Mouse (Mus musculus) forebrain, embryonic 10.5 days (tissue): ENCODE data around the gene Preb. TPM values are rescaled to one million over a fixed set of nuclear protein-coding genes. Genes with fewer than 3 reads are reported as not detected.

ENCODE experiments used
- DNase-seq: peaks from one replicate; pipeline ENCODE4 v3.0.0-alpha.2; 2017; ENCODE audit warnings: low spot score; ENCODE audit errors: extremely low spot score
- H3K27ac ChIP-seq: fragments of 300-500 bp; sonication (generic); 2 replicates; pipeline ENCODE4 v1.5.1; 2016; ENCODE audit warnings: mild to moderate bottlenecking
- H3K27me3 ChIP-seq: fragments of 300-500 bp; sonication (generic); 2 replicates; pipeline ENCODE4 v1.6.1; 2016; ENCODE audit warnings: mild to moderate bottlenecking; ENCODE audit not compliant: poor library complexity, severe bottlenecking
- H3K36me3 ChIP-seq: fragments of 300-500 bp; sonication (generic); replicated peaks from 2 replicates; pipeline ENCODE4 v1.6.1; 2016; ENCODE audit warnings: mild to moderate bottlenecking, moderate library complexity
- H3K4me1 ChIP-seq: fragments of 300-500 bp; sonication (generic); 2 replicates; pipeline ENCODE4 v1.6.1; 2016
- H3K4me3 ChIP-seq: fragments of 300-500 bp; sonication (generic); 2 replicates; pipeline ENCODE4 v1.5.1; 2016; ENCODE audit warnings: mild to moderate bottlenecking, moderate library complexity
- H3K9me3 ChIP-seq: fragments of 300-500 bp; sonication (generic); 2 replicates; pipeline ENCODE4 v1.6.1; 2016; ENCODE audit warnings: mild to moderate bottlenecking, moderate library complexity
- WGBS: fragments of 180-500 bp; shearing (Covaris S2); methylation state at CpG from one replicate; pipeline ENCODE4 v1.1.7; 2016; 5-methylcytosine and 5-hydroxymethylcytosine counted together
- polyA plus RNA-seq: library from polyadenylated mRNA; unstranded; fragments of >200 nt; fragmentation: Nextera tagmentation; extraction: Ambion mirVana; gene quantifications from 2 replicates; pipeline ENCODE4 v1.2.1, GENCODE M21; 2016

The Preb gene
- polyA plus RNA-seq, 1 experiment from 2014 or later = 142 TPM

DNA sequence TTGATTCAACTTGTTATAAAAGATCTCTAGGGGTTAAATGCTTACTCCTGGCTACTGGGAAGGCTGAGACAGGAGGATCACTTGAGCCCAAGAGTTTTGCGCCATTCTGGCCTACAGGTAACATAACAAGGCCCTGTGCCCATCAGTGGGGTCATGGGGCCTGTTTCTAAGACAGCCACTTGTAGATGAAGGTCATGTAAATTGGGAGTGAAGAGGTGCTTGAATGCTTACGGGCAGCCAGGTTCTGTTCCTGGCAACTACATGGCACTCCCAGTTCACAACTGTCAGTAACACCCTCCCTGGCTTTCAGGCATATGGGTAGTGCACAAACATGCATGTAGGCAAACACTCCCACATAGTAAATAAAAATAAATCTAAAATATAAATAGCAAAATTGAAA, 9.2 kb downstream of the Preb start:
- DNase-seq = no peak
- Histone ChIP-seq H3K4me1 (peaks cover 27% of the 10 kb centered on the region), H3K36me3 (peaks cover 45% of the 10 kb centered on the region), H3K27me3 (peaks cover 27% of the 10 kb centered on the region), H3K27ac (no peak overlapping the region), H3K4me3 (peak overlapping the region; percentile 70; the same call in 1 of the 2 replicates), H3K9me3 (no peaks in the 10 kb centered on the region)
- 96% methylated on average over 2 of the region's 2 CpGs for WGBS

GRCm38 (mm10) chr5:30950451-30950850, 9.7 kb downstream of the Preb start:
- no peaks in the 10 kb centered on the region for H3K9me3 ChIP-seq
- peaks cover 31% of the 10 kb centered on the region for H3K27me3 ChIP-seq
- H3K4me1 ChIP-seq = peaks cover 32% of the 10 kb centered on the region
- 77% methylated on average over 4 of the region's 4 CpGs for WGBS
- no peak for DNase-seq
- H3K27ac ChIP-seq = peak overlapping the region; percentile 84; the same call in 1 of the 2 replicates
- H3K4me3 ChIP-seq = peak overlapping the region; percentile 70
- H3K36me3 ChIP-seq = peaks cover 40% of the 10 kb centered on the region

GRCm38 (mm10) chr5:30949654-30950326, 10.4 kb downstream of the Preb start:
- Histone ChIP-seq H3K4me3 (peak overlapping the region; percentile 70), H3K27ac (peak overlapping the region; percentile 84), H3K36me3 (peaks cover 34% of the 10 kb centered on the region), H3K4me1 (peaks cover 39% of the 10 kb centered on the region), H3K27me3 (peaks cover 38% of the 10 kb centered on the region), H3K9me3 (no peaks in the 10 kb centered on the region)
- peak; percentile 91 for DNase-seq
- WGBS = under 1% methylated on average over 31 of the region's 31 CpGs

DNA sequence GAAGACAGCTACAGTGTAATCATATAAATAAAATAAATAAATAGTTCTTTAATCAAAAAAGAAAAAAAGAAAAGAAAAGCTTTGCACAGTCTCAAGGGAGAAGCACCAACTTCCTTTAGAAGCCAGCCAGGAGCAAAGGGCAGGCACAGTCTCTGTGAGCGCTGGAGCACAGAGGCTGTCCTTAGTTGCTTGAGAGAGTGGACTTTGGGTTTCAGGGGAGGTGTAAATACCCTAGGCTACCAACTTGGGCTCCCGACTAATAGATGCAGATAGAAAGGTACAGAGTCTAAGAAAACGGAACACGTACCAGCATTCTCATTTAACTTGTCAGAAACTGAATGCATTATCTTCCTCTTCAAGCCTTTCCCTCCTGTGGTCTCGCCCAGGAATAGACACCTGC, 11.5 kb downstream of the Preb start:
- no peak for DNase-seq
- Histone ChIP-seq H3K9me3 (no peaks in the 10 kb centered on the region), H3K27ac (no peak overlapping the region), H3K4me3 (no peak overlapping the region), H3K36me3 (peaks cover 22% of the 10 kb centered on the region), H3K27me3 (peaks cover 50% of the 10 kb centered on the region), H3K4me1 (peaks cover 44% of the 10 kb centered on the region)
- 82% methylated on average over 5 of the region's 5 CpGs for WGBS

GRCm38 (mm10) chr5:30944956-30945781, 15.0 kb downstream of the Preb start, which contains the start of gene Cgref1:
TSS of gene Cgref1 (minus strand) at chr5:30945591.
- H3K27me3 ChIP-seq = peaks cover 50% of the 10 kb centered on the region
- H3K36me3 ChIP-seq = no peaks in the 10 kb centered on the region
- peak; percentile 59 for DNase-seq
- no peaks in the 10 kb centered on the region for H3K9me3 ChIP-seq
- H3K4me1 ChIP-seq = peaks cover 35% of the 10 kb centered on the region
- H3K4me3 ChIP-seq = peak within 1 kb of the TSS; percentile 68
- 5% methylated on average over 44 of the region's 44 CpGs for WGBS
- H3K27ac ChIP-seq = peak within 1 kb of the TSS; percentile 84

GRCm38 (mm10) chr5:30944344-30944743, 15.8 kb downstream of the Preb start:
- no peak overlapping the region for H3K27ac ChIP-seq

DNA sequence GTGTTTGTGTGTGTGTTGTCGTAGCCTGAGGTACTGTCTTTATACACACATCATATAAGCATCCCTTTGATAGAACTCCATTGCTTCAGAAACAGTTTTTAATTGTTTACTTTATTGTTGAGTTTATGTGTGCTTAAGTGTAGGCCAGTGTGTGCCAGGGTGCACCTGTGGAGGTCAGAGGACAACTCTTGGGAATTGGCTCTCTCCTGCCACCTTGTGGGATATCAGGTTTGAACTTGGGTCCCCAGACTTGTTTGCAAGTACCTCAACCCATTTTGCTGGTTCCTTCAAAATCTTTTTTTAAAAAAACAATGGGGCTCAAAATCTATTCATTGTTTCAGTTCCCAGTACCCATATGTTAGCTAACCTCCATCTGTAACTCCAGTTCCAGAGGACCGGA, 17.2 kb downstream of the Preb start:
- 91% methylated on average over 2 of the region's 2 CpGs for WGBS
- Histone ChIP-seq H3K27ac (no peak overlapping the region), H3K4me1 (peaks cover 18% of the 10 kb centered on the region), H3K27me3 (peaks cover 40% of the 10 kb centered on the region), H3K36me3 (no peaks in the 10 kb centered on the region), H3K4me3 (no peak overlapping the region), H3K9me3 (no peaks in the 10 kb centered on the region)
- DNase-seq = no peak

More at GRCm38 (mm10) chr5:30944344-30944743, 15.8 kb downstream of the Preb start:
- no peak for DNase-seq
- 85% methylated on average over 6 of the region's 6 CpGs for WGBS
- H3K4me1 ChIP-seq = peaks cover 27% of the 10 kb centered on the region
- H3K27me3 ChIP-seq = peaks cover 50% of the 10 kb centered on the region
- H3K36me3 ChIP-seq = no peaks in the 10 kb centered on the region
- H3K4me3 ChIP-seq = no peak overlapping the region
- no peaks in the 10 kb centered on the region for H3K9me3 ChIP-seq

DNA sequence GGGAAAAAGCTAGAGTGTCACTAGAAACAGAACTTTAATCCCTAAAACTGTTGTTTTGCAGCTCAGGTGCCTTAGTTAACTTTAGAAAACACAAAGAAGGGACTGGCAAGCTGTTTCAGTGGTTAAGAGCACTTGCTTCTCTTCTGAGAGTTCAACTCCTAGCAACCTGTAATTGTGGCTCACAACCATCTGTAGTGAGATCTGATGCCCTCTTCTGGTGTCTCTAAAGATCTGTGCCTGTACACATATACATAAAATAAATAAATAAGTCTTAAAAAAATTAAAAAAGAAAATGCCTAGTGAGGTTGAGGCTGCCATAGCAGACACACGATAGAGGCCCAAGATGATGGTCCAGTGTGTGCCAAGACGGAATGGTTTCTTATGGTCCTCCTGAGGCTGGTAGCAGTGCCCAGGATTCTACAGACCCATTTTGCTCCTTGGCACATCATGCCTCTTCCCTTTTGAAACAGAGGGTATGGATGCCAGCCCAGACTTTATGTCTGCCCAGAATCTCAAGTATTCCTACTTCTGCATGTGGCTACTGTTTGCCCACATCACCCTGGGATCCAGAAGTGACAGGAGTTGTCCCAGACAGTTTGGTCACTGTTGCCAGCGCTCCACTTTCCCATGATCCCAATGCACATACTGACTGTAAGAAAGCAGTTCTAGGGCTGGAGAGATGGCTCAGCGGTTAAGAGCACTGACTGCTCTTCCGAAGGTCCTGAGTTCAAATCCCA, 25.3 kb downstream of the Preb start:
- no peaks in the 10 kb centered on the region for H3K36me3 ChIP-seq
- H3K9me3 ChIP-seq = no peaks in the 10 kb centered on the region
- H3K4me1 ChIP-seq = no peaks in the 10 kb centered on the region
- 93% methylated on average over 5 of the region's 5 CpGs for WGBS
- H3K27me3 ChIP-seq = no peaks in the 10 kb centered on the region
- no peak overlapping the region for H3K4me3 ChIP-seq
- DNase-seq = no peak
- no peak overlapping the region for H3K27ac ChIP-seq

- no peaks in the 10 kb centered on the region for H3K9me3 ChIP-seq
- H3K27ac ChIP-seq = no peak overlapping the region
- no peak overlapping the region for H3K4me3 ChIP-seq
- no peaks in the 10 kb centered on the region for H3K4me1 ChIP-seq
- H3K27me3 ChIP-seq = no peaks in the 10 kb centered on the region
- no peaks in the 10 kb centered on the region for H3K36me3 ChIP-seq
- no peak for DNase-seq
- WGBS = 78% methylated on average over 5 of the region's 5 CpGs
These were observed 26.5 kb downstream of the Preb start for GRCm38 (mm10) chr5:30933705-30934104.

GRCm38 (mm10) chr5:30931378-30931777, 28.8 kb downstream of the Preb start:
- no peak for DNase-seq
- 87% methylated on average over 4 of the region's 4 CpGs for WGBS

GRCm38 (mm10) chr5:30930846-30931245, 29.3 kb downstream of the Preb start:
- no peak overlapping the region for H3K4me3 ChIP-seq
- H3K4me1 ChIP-seq = 0 out of 2 replicates have a peak, but pooled peaks cover 6% of the 10 kb centered on the region
- no peaks in the 10 kb centered on the region for H3K36me3 ChIP-seq
- DNase-seq = no peak
- no peaks in the 10 kb centered on the region for H3K9me3 ChIP-seq
- 89% methylated on average over 6 of the region's 6 CpGs for WGBS
- no peak overlapping the region for H3K27ac ChIP-seq
- H3K27me3 ChIP-seq = no peaks in the 10 kb centered on the region

More at GRCm38 (mm10) chr5:30931378-30931777, 28.8 kb downstream of the Preb start:
- Histone ChIP-seq H3K4me1 (0 out of 2 replicates have a peak, but pooled peaks cover 6% of the 10 kb centered on the region), H3K9me3 (no peaks in the 10 kb centered on the region), H3K4me3 (no peak overlapping the region), H3K27me3 (no peaks in the 10 kb centered on the region), H3K27ac (no peak overlapping the region), H3K36me3 (no peaks in the 10 kb centered on the region)

DNA sequence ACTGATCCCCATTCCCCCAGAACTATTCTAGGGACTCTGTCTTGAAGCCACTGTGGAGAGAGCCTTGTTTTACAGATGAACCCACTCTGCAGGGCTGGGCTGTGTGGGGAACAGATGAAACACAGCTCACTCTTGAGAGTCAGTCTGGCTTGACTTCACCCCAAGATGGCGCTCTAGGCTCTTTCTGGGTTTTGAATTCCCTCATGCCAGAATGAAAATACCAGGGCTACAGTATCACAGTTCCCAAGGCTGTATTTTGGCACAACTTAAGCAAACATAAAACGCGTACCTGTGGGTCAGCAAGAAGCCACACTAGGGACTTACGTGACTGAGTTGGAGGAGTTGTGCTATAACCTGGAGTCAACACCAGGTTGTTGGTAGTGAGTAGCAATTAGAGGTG, 30.0 kb downstream of the Preb start:
- no peaks in the 10 kb centered on the region for H3K36me3 ChIP-seq
- H3K27ac ChIP-seq = no peak overlapping the region
- 50% methylated on average over 4 of the region's 4 CpGs for WGBS
- DNase-seq = no peak
- H3K4me3 ChIP-seq = no peak overlapping the region
- H3K27me3 ChIP-seq = no peaks in the 10 kb centered on the region
- H3K4me1 ChIP-seq = 0 out of 2 replicates have a peak, but pooled peaks cover 6% of the 10 kb centered on the region
- H3K9me3 ChIP-seq = no peaks in the 10 kb centered on the region
